Mouse (Mus musculus) liver, embryonic 16.5 days (tissue): ENCODE measurements around the gene Cd44. TPM values are rescaled to one million over a fixed set of nuclear protein-coding genes. Genes with fewer than 3 reads are reported as not detected.
A peak's percentile ranks its signal among the peaks of the same experiment; 100 is the strongest.

Experiments used
- ATAC-seq: fragments of 200-750 bp; cut with Nextera tagmentation; 2 replicates; pipeline ENCODE4 v1.8.0; 2017; ENCODE audit warnings: low read depth, mild to moderate bottlenecking, moderate number of reproducible peaks, moderate library complexity
- H3K27ac ChIP-seq: fragments of 300-500 bp; sonication (generic); 2 replicates; pipeline ENCODE4 v1.5.1; 2014; ENCODE audit warnings: mild to moderate bottlenecking, low read length
- H3K27me3 ChIP-seq: fragments of 300-500 bp; sonication (generic); 2 replicates; pipeline ENCODE4 v1.6.1; 2014; ENCODE audit warnings: low read depth, low read length, mixed read lengths; ENCODE audit not compliant: control insufficient read depth, insufficient read depth
- H3K36me3 ChIP-seq: fragments of 300-500 bp; sonication (generic); 2 replicates; pipeline ENCODE4 v1.6.1; 2014; ENCODE audit warnings: mild to moderate bottlenecking; ENCODE audit not compliant: control insufficient read depth, insufficient read depth
- H3K4me1 ChIP-seq: fragments of 300-500 bp; sonication (generic); 2 replicates; pipeline ENCODE4 v1.6.1; 2014; ENCODE audit warnings: low read depth, low read length, mixed read lengths; ENCODE audit not compliant: control insufficient read depth
- H3K4me2 ChIP-seq: fragments of 300-500 bp; sonication (generic); 2 replicates; pipeline ENCODE4 v1.6.1; 2014; ENCODE audit warnings: low read depth, low read length, mixed read lengths
- H3K4me3 ChIP-seq: fragments of 300-500 bp; sonication (generic); 2 replicates; pipeline ENCODE4 v1.5.1; 2014; ENCODE audit warnings: low read depth, mild to moderate bottlenecking, low read length
- H3K9ac ChIP-seq: fragments of 300-500 bp; sonication (generic); 2 replicates; pipeline ENCODE4 v1.6.1; 2014; ENCODE audit warnings: low read depth, low read length
- H3K9me3 ChIP-seq: fragments of 300-500 bp; sonication (generic); replicated peaks from 2 replicates; pipeline ENCODE4 v1.6.1; 2016; ENCODE audit warnings: low read length; ENCODE audit not compliant: control insufficient read depth
- WGBS: fragments of 180-500 bp; shearing (Covaris S2); extraction: QIAGEN DNeasy Blood & Tissue Kit; methylation state at CpG from one replicate; pipeline ENCODE4 v1.1.7; 2014; ENCODE audit not compliant: insufficient replicate concordance; 5-methylcytosine and 5-hydroxymethylcytosine counted together
- polyA plus RNA-seq: library from polyadenylated mRNA; unstranded; fragments of >200 nt; fragmentation: Nextera tagmentation; extraction: Ambion mirVana; gene quantifications from 2 replicates; pipeline ENCODE4 v1.2.1, GENCODE M21; 2015

Gene Cd44
- polyA plus RNA-seq, 1 experiment from 2014 or later: 15.8 TPM

GRCm38 (mm10) chr2:102922066-102922465 is 20.6 kb upstream of the Cd44 start:
- Histone ChIP-seq H3K9ac (no peak overlapping the region), H3K36me3 (no peaks in the 10 kb centered on the region), H3K27ac (no peak overlapping the region), H3K4me1 (no peaks in the 10 kb centered on the region), H3K27me3 (no peaks in the 10 kb centered on the region), H3K9me3 (no peaks in the 10 kb centered on the region), H3K4me2 (no peak overlapping the region), H3K4me3 (no peak overlapping the region)
- ATAC-seq: no peak
- WGBS: 72% methylated on average over 3 of the region's 3 CpGs

DNA sequence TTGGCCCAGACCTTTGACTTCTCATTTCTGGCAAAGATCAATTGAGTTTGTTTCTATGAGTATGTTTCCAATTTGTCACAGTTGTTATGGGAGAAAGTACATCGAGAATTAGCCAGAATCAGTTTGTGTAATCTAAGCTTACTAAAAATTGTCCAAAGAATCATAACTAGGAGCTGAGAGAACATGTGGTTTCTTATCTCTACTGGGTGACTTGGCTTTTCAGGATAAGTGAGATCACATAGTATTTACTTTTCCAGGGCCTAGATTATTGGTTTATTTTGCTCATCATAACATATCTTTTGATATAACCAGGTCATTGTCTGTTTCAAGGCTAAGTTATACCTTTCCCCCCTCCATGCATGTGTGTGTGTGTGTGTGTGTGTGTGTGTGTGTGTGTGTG is 16.8 kb upstream of the Cd44 start:
- ATAC-seq: no peak
- Histone ChIP-seq H3K27ac (no peak overlapping the region), H3K36me3 (no peaks in the 10 kb centered on the region), H3K9ac (no peak overlapping the region), H3K9me3 (no peaks in the 10 kb centered on the region), H3K27me3 (no peaks in the 10 kb centered on the region), H3K4me1 (peaks cover 9% of the 10 kb centered on the region), H3K4me2 (no peak overlapping the region), H3K4me3 (no peak overlapping the region)
- 17% methylated on average over 1 of the region's 1 CpGs for WGBS

GRCm38 (mm10) chr2:102916596-102916995 is 15.1 kb upstream of the Cd44 start:
- no peak overlapping the region for H3K9ac ChIP-seq
- 54% methylated on average over 3 of the region's 3 CpGs for WGBS

GRCm38 (mm10) chr2:102914675-102915074 is 13.2 kb upstream of the Cd44 start:
- H3K36me3 ChIP-seq: no peaks in the 10 kb centered on the region
- no peak overlapping the region for H3K4me3 ChIP-seq
- H3K4me1 ChIP-seq: peaks cover 9% of the 10 kb centered on the region
- no peaks in the 10 kb centered on the region for H3K9me3 ChIP-seq
- H3K9ac ChIP-seq: no peak overlapping the region
- 38% methylated on average over 5 of the region's 5 CpGs for WGBS
- H3K27me3 ChIP-seq: no peaks in the 10 kb centered on the region
- ATAC-seq: no peak
- no peak overlapping the region for H3K27ac ChIP-seq
- H3K4me2 ChIP-seq: no peak overlapping the region

More at GRCm38 (mm10) chr2:102916596-102916995, 15.1 kb upstream of the Cd44 start:
- no peak for ATAC-seq
- no peaks in the 10 kb centered on the region for H3K27me3 ChIP-seq
- no peaks in the 10 kb centered on the region for H3K9me3 ChIP-seq
- no peak overlapping the region for H3K4me3 ChIP-seq
- no peak overlapping the region for H3K4me2 ChIP-seq
- H3K27ac ChIP-seq: no peak overlapping the region
- H3K4me1 ChIP-seq: peaks cover 9% of the 10 kb centered on the region
- H3K36me3 ChIP-seq: no peaks in the 10 kb centered on the region

DNA sequence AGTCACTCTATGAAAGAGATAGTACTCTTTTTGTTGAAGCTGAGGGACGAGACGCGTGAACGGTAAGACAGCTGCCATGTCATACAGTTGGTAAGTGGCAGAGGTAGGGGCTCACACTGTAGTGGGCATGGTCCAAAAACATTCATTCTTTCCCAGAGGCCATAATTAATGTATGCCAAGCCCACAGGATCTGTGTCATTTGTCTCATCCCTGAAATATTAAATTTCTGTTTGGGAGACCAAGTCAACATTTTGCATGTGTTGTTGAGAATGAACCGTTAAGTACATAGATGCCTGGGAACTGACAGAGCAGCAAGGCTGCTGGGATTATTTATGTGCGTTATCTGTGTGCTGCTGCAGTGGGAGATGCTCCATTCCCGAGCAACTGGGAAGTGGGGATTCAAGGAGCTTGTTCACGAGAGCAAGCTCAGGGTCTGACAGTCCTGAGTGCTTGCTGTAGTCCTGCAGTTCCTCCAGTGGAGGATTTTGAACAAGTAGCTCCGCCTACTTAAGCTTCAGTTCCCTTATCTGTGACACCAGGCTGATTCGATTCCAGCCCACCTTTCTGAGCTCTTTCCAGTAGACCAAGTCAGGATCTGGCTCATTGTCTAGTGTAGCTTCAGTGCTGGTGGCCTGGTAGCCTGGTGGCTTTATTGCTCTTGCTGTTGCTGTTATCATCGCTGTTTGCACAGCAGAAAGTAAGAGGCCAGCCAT is 12.5 kb upstream of the Cd44 start:
- H3K9ac ChIP-seq: no peak overlapping the region
- peaks cover 9% of the 10 kb centered on the region for H3K4me1 ChIP-seq
- WGBS: 49% methylated on average over 11 of the region's 11 CpGs
- H3K9me3 ChIP-seq: no peaks in the 10 kb centered on the region
- no peaks in the 10 kb centered on the region for H3K36me3 ChIP-seq
- peak; percentile 63 for ATAC-seq
- H3K27ac ChIP-seq: no peak overlapping the region
- H3K27me3 ChIP-seq: no peaks in the 10 kb centered on the region
- H3K4me2 ChIP-seq: no peak overlapping the region
- H3K4me3 ChIP-seq: no peak overlapping the region

GRCm38 (mm10) chr2:102912951-102913350 is 11.5 kb upstream of the Cd44 start:
- peaks cover 9% of the 10 kb centered on the region for H3K4me1 ChIP-seq
- H3K9ac ChIP-seq: no peak overlapping the region
- no peak overlapping the region for H3K4me3 ChIP-seq
- no peak overlapping the region for H3K4me2 ChIP-seq
- H3K27me3 ChIP-seq: no peaks in the 10 kb centered on the region
- ATAC-seq: no peak
- H3K27ac ChIP-seq: no peak overlapping the region
- WGBS: 49% methylated on average over 2 of the region's 2 CpGs
- H3K36me3 ChIP-seq: no peaks in the 10 kb centered on the region
- no peaks in the 10 kb centered on the region for H3K9me3 ChIP-seq

- no peak overlapping the region for H3K27ac ChIP-seq
- peaks cover 9% of the 10 kb centered on the region for H3K4me1 ChIP-seq
- no peaks in the 10 kb centered on the region for H3K36me3 ChIP-seq
- no peaks in the 10 kb centered on the region for H3K9me3 ChIP-seq
- H3K9ac ChIP-seq: no peak overlapping the region
- 61% methylated on average over 3 of the region's 3 CpGs for WGBS
- no peaks in the 10 kb centered on the region for H3K27me3 ChIP-seq
- no peak overlapping the region for H3K4me3 ChIP-seq
- no peak for ATAC-seq
- H3K4me2 ChIP-seq: no peak overlapping the region
Observed at GRCm38 (mm10) chr2:102912469-102912868, 11.0 kb upstream of the Cd44 start.

- no peak overlapping the region for H3K4me3 ChIP-seq
- ATAC-seq: no peak
- H3K36me3 ChIP-seq: no peaks in the 10 kb centered on the region
- H3K27ac ChIP-seq: no peak overlapping the region
- H3K4me2 ChIP-seq: no peak overlapping the region
- H3K9ac ChIP-seq: no peak overlapping the region
- H3K4me1 ChIP-seq: peaks cover 5% of the 10 kb centered on the region
- no peaks in the 10 kb centered on the region for H3K27me3 ChIP-seq
- H3K9me3 ChIP-seq: no peaks in the 10 kb centered on the region
- WGBS: 74% methylated on average over 1 of the region's 1 CpGs
Observed at GRCm38 (mm10) chr2:102909403-102909802, 7.9 kb upstream of the Cd44 start.

- Histone ChIP-seq H3K27ac (no peak overlapping the region), H3K9me3 (no peaks in the 10 kb centered on the region), H3K27me3 (no peaks in the 10 kb centered on the region), H3K4me1 (peaks cover 12% of the 10 kb centered on the region), H3K36me3 (no peaks in the 10 kb centered on the region), H3K9ac (no peak overlapping the region), H3K4me3 (no peak overlapping the region), H3K4me2 (no peak overlapping the region)
- ATAC-seq: no peak
- WGBS: 58% methylated on average over 3 of the region's 3 CpGs
Observed at GRCm38 (mm10) chr2:102905604-102906003, 4.1 kb upstream of the Cd44 start.
